Mouse (Mus musculus) T-helper 2 cell (primary cell): ENCODE measurements at regions not wholly inside any gene's neighbourhood (a gene's known extent, or its start where the extent isn't known, plus 50 kb on each side); places are given as distances from the start of the nearest gene placed in this dataset.

Experiments
- in situ Hi-C: fragments of 300-600 bp; cut with MboI, MseI; formaldehyde crosslinking; loops from one replicate; pipeline ENCODE4 v1.15.1; 2025; ENCODE audit warnings: high pct_unique_total_duplicates

DNA sequence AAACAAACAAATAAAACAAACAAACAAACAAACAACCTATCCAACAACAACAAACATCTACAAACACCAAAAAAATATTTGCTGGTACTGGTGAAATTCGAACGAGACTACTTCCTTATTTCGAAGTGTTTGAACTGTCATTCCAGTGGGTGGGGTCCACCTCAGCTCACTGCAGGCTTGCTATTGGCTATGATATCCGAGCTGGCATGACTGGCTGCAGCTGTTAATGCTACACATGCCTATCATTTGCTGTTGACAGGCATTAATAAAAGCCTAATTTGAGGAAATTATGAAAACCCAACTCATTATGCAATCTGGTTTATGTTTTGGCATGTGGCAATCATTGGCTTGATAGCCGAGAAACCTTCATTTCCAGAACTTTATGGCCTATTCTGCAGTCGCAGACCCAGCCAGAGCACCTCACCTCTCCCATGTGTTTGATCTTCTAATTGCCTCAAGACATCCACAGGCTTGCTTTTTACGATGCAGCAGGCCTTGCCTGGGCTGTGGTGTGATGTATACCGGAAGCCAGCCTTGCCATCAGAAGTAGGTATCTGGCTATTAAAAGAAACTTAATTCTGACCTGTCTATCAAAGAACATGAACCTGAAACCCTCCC lies 283.3 kb upstream of the Nr2f2 start:
- in situ Hi-C loops, result no loop called here

DNA sequence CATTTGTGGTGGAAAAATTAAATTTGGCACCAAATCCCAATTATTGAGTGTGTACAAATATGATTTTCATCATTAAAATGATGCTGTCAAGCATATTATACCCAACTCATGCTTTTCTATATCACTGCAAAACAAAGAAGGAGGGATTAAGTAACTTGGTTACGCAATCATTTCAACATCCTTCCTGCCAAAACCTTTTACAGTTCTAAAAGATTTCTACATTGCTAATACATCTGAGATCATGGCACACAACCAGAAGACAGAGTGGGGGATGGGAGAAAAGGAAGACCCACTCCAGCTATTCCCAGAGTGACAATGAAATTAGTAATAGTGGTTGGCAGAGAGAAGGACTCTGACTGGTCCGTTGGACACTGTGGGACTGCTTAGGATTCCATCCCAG lies 280.3 kb upstream of the Nr2f2 start:
- in situ Hi-C loops, result no loop called here

DNA sequence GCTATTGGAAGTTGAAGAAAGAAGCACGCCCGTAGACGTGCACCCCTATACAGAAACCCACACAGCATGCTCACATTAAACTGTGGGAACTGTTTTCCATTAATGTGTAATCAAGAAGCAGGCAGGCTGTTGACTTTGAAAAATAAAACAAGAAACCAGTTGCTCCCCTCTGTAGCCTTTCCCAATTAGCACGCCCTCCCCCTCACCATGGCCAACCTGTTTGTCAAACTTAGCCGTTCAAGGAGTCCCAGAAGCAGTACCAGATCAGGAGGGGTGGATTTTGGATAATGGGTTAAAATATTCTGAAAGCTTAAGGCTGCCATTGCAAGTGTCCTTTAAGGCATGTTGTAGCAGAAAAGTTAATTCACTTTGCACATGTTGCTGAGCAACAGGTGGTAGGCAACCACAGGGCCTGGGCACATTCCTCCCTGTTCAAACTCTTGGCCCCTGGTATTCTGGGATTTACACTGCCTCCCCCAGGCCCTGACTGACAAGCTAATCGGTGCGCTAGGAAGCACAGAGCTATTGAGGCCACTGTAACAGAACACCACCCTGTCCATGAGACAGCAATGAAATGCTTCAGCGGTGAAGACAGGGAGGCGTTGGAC lies 277.3 kb upstream of the Nr2f2 start:
- in situ Hi-C loops, result no loop called here

DNA sequence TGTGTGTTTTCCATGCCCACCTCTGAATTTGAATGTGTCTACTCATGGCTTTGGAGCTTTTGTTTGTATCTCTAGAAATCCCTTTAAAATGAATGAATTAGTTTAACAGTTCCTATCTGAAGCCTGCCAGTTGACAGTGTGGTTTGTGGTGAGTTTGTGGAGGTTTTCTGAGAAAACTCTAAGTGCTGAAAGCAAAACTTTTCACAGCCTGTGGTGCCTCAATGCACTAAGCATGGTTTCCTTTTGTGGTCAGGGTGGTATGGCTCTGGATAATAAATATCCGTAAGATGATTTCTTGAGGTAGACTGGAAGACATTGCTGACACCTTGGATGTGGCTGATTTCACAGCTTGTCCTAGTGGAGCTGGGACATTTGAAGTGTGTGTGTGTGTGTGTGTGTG lies 276.5 kb upstream of the Nr2f2 start:
- in situ Hi-C loops, result no loop called here

DNA sequence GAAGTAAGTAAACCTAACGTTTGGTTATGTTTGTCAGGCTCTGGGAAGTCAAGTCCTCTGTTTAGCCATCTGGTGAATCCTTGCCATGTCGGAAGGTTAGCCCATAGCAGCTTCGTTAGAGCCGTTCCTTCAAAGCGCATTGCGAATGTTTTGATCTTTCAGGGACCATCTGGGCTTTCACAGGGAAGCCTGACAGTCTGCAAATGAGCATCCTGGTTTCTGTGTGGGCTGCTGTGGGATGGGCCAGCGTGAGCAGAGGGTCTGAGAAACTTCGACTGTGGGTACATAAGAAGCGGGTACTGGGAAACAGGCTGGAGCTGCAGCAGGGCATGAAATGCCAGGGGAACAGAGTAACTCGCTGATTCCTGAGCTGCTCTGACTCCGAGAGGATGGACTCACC lies 274.7 kb upstream of the Nr2f2 start:
- in situ Hi-C loops, result no loop called here

DNA sequence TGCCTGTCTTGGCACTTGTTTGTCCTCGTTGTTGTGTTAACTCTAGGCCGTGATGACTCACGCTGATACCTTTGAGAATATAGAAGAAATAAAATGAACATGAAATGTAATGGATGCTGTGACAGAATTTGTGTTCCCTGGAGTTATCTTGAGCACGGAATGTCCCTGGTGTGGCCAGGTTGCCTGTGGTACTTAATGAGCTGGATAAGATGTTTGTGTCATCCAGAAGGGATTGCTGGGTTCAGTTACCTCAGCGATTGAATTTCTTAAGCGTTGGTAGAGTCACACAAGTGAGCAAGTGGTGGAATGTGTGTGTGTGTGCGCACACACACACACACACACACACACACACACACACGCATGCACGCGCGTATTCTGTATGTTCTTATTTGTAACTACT lies 274.0 kb upstream of the Nr2f2 start:
- in situ Hi-C loops, result no loop called here

DNA sequence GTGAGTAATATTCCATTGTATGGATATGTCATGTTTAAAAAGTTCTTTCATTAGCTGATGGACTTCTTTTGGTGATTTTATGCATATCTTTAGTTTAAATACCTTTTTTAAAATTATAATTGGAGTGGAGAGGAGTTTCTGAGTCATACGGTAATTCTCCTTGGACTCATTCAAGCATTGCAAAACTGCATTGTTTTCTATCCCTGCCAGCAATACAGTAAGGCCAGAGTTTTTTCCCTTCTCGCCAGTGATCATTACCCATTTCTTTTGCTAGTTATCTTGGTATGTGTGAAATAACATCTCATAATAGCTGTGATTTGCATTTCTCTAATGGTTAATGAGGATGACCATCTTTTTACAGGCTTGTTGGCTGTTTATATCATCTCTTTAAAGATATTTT lies 271.6 kb upstream of the Nr2f2 start:
- in situ Hi-C loops, result no loop called here

DNA sequence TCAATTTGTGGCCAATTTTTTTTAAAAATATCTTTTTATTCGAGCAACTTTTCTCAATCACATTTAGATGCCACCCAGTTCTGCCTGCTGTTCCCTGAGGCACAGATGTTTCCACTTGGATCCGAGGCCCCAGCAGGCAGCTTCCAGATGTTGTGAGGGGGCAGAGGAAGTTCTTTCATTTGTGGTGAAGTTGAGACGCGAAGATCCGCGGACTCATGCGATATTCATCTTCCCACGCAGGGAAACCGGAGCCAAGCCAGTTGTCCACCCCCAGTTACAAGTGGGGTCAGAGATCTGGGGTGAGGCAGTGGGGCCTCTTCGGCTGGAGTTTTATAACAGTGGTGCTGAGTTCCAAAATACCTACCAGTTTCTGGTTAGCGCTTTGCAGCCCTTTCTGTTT lies 267.5 kb upstream of the Nr2f2 start:
- in situ Hi-C loops, result no loop called here

DNA sequence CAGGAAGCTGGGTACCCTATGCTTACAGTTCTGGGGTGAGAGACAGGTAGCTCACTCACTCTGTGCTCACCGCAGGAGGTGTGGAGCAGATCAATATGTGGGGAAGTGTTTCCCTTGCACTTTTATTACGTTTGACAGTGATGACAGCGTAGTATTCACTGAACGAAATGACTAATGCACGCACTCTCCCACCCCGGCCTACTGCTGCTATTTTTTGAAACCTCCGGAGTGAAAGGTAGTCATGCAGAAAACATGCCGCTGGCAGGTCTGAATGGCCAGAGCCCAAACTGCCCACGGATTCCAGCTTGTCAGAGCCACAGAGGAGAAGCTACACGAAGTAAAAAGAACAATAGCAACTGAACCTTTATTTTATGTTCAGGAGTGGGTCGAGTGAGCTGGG lies 267.0 kb upstream of the Nr2f2 start:
- in situ Hi-C loops, result no loop called here

DNA sequence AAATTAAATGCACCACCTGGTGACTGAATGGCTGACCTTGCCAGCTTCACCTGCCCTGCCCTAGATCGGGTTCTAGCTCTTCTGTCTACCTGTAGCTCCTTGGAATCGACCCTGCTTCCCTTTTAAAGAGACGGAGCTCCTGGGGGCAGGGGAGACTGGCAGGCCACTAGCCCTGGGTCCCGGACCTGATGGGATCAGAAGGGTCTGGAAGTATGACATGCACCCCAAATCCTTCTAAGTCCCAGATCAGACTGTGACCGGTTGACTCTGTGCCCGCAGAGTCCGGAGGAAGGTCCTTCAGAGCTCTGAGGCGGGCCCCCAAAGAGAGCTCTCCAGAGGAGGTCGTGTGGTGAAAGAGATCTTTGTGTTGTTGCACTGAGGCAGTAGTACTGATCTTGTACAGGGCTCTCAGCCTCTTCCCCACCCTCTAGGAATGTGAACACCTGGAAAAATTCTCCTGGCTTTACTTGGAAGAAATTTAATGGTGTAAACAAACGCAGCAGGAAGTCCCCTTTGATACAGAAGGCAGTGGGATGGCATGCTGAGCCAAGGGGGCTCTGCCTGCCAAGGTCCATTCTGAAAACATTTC lies 259.2 kb upstream of the Nr2f2 start:
- in situ Hi-C loops, result no loop called here

DNA sequence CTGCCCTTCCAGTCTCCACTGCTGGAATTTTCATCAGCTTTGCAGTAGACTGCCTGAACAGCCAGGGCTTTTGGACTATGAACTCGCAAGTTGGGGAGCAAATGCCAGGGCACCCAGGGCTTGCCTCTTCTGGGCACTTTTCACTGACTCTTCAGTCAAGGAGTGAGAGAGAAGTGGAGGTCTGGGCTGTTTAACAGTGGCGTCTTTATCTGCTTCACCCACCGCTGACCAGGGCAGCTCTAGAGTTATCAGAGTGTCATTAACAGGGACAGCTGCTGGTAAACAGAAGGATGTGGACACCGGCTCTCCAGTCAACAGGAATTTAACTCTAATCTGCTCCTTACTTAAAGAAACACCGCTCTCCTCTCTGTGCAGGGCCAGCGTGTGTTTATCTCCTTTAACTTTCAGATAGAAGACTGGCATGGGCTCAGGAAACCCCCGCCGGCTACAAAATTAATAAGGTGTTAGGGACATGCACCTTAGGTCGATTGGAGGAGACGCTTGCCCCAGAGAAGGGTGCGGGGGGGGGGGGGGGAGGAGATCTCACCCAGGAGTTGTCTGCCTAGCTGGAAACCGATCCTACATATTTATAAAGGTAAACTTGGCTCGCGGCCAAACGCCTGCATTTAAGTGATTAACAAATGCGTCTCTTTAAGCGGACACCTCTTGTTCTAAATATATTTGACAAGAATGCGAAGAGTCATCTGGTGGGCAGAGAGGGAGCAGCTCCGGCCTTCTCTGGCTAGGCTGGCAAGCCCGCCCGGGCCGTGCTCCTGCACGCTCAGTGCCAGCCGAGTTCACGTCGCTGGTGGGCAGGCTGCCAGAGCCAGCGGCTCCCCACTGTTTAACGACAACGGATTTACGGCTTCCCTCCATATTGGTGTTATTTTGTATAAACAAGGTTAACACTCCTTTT lies 258.4 kb upstream of the Nr2f2 start:
- in situ Hi-C loops, result no loop called here

DNA sequence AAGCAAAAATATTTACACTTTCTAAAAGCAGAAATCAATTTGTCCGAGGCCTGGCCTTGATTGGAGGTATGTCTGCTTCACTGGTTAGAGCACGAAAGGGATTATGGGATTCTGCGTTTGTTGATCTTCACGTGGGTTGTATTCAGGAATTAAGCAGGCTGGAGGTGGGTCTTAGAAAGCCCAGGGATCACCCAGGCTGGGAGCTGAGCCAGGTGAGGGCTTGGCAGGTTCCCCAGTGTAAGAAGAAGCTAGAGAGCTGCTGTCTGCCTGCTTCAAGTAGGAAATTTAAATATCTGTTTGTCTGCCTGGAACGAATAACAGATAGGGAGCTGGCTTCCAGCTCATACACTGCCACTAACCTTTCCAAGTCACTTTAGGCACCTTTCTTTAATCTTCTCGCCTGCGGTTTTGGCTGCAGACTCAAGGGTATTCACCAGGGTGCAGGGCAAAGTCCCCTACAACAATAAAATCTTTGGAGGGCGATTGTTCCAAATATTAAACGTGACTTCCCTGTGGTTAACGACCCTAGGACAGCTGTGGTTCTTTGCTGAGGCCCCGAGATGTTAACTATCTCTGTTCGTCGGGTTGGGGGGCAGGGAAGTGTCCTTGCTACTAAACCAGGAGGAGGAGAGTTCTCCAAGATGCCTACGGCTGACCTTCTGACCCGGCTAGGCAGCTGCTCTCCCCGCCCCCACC lies 257.6 kb upstream of the Nr2f2 start:
- in situ Hi-C loops, result no loop called here

DNA sequence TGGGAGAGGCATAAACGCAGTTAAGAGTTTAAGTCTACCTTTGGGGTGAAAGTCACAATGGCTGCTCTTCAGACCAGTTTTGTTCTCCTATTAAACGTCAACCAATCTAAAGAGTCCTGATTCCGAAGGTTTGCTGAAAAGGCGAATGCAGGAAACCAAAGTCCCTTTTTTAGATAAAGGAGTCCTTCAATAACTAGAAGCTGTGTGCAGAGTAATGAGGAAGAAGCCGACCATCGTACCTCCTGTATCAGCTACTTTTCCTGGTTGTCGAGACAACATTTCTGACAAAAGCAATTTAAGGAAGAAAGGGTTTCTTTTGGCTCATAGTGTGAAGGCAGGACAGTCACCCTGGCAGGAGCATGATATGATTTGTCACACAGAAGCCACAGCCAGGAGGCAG lies 252.9 kb upstream of the Nr2f2 start:
- in situ Hi-C loops, result loop anchor here (10.0 kb wide), 1 partner anchor 1985 kb away; no protein-coding TSS in a partner anchor

DNA sequence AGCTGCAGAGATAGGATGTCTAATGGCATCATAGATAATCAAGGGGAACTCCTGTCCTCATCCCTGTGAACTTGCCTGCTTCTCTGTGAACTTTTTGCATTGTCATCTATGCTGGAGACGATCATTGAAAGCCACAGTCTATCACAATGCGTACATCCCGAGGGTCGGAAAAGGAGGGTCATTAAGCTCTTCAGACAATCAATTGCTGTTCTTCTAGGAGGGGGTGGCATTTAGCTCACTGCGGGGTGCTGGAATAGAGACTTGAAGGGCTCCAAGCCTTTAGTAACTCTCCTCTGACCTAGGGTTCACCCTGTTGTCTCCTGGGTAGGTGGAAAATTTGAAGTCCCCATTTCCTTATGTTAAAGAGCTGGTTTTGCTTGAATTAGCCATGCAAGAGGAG lies 251.7 kb upstream of the Nr2f2 start:
- in situ Hi-C loops, result loop anchor here (10.0 kb wide), 1 partner anchor 1983 kb away; no protein-coding TSS in a partner anchor

DNA sequence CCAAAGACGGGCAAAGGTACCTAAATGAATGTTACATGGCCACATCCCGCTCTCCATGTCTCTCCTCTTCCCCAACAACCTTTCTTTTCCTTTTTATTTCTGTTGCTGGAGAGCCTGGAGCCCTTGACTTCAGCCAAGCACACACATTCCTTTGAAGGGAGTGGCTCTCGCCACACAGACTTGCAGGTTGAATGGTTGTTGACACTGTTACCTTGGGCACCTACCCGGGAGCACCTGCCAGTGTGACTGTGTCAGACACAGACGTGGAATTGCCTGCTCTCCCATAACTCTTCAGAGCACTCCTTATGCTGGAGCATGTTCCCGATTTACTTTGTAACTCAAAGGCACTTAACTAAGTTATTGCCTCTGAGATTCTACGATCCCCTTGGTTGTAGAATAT lies 240.0 kb upstream of the Nr2f2 start:
- in situ Hi-C loops, result no loop called here

DNA sequence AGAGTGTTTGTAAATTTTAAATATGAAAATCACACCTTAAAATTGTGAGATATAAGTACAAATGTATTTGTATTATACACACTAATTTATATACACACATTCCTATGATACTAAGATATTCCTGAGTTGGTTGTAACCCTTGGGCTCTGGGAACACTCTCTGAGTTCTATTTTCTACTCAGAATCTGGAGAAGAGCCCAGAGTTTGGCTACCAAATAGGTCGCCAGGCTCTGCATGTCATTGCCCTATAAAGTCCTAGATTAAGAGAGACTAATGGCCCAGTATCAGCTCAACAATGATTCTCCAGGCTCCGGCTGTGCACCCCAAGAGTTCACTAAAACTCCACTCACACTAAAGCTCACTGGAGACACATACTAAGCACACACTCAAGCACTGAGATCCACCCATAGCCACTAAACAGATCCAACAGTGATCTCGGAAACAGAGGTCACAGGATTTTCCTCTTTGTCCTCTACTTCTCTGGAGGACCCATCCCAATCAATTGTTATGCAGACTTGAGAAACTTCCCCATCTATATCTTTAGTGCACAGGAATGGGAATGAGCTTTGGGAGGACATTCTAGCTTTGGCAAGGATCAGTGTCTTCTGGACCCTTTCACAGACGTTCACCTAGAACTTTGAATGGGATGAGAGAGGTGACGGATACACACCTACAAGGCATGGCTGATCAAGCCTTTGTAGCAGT lies 238.1 kb upstream of the Nr2f2 start:
- in situ Hi-C loops, result no loop called here

DNA sequence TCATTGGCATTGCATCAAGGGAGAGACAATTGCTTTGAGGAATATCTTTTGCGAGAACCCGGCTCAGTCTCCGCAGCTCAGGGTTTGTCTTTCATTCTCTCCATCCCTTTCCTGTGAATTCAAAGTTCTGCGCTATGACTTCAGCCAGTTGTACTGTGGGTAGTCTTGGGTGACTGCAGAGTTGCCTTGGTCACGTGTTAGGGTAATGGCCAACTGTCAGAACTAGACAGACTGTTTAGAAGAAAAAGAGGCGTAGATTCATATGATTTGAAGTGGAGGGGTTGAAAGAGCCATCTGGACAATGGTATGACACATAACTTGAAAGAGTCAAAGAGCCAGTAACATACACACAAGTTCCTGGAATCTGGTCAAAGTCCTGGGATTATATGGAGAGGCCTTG lies 226.5 kb upstream of the Nr2f2 start:
- in situ Hi-C loops, result no loop called here

DNA sequence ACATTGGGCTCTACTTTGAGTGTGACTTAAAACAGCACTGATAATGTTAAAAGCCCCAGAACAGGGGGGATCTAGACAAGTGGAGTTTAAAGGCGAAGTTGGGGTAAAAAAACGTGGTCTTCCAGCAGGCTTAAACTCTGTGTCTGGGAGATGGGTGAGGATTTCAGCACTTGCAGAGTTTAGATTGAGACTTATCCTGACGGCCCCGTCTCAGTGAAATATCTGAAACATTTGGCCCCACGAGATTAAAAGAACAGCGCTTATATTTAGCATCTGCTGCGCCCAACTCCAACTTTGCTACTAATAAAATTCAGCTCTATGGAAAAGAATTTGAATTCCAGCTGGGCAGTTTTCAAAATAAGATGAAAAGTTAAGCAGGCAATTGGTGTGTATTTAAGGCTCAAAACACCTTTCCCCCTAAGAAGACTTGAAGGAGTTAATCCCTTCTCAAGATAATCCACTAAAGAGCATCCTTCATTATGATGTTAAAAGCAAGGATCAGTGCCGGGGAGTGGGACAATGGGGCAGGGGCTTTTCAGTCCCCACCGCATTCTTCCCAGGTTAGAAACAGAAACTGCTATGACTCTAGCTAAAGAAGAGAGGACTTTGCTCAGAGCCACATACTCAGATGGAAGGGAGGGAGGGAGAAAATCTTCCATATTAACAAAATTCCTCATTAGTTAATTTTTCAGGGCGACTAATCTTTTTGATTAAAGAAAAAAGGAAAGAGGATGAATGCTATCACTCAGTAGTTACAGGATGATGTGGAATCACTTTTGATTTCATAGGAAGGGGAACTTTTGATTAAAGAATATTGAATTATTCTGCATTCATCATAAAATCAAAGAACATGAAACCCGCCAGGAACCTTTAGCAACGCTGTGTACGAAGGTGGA lies 225.1 kb upstream of the Nr2f2 start:
- in situ Hi-C loops, result no loop called here

DNA sequence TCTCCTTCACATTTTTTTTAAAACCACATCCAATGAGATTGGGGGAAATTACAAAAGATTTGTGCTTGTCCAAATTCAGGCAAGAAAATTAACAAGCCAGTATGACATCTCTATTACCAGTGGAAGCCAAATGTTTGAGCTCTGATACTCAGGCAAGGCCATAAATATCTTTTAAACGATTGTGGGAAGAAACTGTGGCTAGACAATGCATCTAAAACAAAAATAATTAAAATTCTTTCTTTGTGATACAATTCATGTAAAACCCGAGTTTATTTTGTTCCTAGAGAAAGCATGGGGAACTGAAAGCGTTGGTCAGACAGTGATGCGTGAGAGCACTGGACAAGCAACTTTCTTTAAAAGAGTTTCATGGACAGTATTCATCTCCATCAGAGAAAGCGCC lies 223.2 kb upstream of the Nr2f2 start:
- in situ Hi-C loops, result no loop called here

DNA sequence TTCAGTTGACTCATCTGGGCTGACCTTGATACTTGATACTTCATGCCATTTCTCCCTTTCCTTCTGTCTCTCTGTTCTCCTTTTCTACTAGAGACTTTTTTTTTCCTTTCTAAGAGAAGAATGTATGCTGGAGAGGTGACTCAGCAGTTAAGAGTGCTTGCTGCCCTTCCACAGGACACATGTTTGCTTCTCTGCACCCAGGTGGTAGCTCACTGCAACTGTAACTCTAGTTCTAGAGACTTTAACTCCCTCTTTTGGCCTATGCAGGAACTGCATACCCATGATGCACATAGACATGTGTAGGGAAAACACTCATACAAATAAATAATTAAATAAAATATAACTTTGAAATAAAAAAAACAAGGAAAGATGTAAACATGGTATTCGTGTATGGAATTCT lies 221.5 kb upstream of the Nr2f2 start:
- in situ Hi-C loops, result no loop called here
